Mouse (Mus musculus) adrenal gland, postnatal 36 days (tissue): ENCODE data around the gene Tm2d1. TPM values are rescaled to one million over a fixed set of nuclear protein-coding genes. Genes with fewer than 3 reads are reported as not detected.
A peak's percentile ranks its signal among the peaks of the same experiment; 100 is the strongest.

Experiments
- DNase-seq, 2 experiments: peaks; one replicate each; pipeline ENCODE4 v3.0.0; 2021; ENCODE audit warnings: mixed read lengths in 1 of 2
- total RNA-seq, 2 experiments: library from RNA; stranded (reverse); gene quantifications; 2 replicates each; pipeline ENCODE4 v1.2.3; 2021

The Tm2d1 gene
- total RNA-seq, 2 experiments from 2014 or later: 36.7 to 44.0 TPM

DNA sequence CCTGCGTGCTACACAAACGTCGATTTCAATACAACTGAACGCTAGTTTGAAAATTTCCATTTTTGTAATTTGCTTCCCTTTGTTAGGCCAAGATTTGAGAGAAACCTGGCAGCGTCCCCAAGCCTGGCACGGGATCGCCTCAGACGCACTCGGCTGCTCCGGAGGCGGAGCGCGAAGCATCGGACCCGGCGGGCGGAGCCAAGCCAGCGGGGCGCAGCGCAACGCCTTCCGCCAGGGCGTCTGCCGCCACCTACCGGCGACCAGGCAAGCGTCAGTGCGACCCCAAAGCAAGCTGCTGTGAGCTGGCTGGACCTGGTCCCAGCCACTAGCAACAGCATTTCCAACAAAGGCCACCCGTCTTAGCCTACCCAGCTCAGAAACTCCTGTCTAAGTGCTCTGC is 60.9 kb downstream of the Tm2d1 start:
- DNase-seq: peak; percentile 97 to 98

DNA sequence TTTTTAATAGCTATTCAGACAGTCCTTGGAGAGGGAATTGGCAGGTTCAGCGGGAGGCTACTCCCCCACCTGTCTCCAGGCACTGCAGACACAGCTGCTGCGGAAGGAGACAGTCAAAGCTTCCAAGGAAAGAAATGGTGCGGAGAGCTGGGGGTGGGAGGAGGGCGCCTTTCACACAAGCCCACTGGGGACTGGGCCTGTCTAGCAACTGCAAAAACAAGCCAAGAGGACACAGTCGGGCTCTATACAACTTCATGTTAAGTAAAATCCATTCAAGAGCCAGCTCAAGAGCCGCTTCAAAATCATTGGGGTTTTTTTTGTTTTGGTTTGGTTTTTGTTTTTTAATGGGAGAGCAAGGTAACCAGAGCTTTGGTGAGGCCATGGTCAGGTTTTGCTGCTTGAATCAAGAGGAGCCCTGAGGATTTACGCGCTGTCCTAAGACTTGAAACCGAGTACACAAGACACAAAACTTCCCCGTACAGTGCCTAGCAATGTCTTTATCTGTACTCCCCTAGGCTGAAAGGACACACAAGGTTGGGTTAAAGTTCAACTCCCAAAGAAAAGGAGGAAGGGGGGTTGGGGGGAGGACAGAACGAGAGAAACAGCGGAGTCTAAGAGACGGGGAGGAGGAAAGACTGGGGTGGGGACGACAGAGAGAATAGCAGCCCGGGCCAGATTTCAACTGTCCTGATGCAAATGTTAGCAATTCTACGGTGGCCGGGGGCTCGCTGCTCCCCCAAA is 61.6 kb downstream of the Tm2d1 start:
- DNase-seq: peak; percentile 29 to 56

DNA sequence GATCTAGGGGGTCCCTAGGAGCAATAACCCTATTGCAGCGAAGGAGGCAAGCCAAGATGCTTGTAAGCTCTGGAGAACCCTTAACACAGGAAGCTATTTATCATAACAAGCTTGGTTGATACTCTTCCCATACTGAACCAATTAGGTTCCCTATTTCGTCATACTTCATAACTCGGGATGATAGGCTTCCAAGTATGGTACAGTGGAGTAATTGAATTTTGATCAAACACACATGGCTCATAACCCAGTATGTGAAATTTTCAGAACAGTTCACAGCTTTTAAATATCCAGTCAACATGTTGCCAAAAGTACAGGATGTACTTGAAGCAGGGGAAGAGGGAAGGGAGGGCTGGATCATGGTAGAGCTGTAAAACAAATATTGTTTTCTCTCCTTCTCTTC is 64.3 kb downstream of the Tm2d1 start:
- no peak for DNase-seq

DNA sequence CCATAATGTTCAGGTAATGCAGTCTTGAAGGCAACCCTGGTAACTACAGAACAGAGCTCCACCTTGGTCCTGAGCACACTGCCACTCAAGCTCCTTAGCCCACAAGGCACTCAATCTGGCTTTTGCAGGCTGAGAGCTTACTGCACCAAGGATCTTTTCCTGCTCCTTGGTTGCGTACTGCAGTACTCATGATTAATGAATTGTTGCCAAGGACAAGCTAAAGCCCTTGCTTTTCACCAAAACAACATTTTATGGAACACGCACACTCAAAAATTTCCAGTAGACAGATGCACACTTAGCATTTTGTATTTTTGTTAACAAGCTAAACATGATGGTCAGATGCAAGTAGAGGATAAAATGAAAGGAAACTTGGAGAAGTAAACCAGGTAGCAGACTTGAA is 66.0 kb downstream of the Tm2d1 start:
- peak in 1 of 2 experiments; percentile 30 for DNase-seq

Other genes with a start within 250 kb of the Tm2d1 start
- gene Patj, start 12.5 kb upstream of the Tm2d1 start, total RNA-seq: 1 to 10 TPM; 4.8 to 5.0 TPM